Mouse (Mus musculus) lung, postnatal 4 days (tissue): Measurements from ENCODE around the gene Nop2.

Experiments used
- DNase-seq, 2 experiments: peaks; one replicate each; pipeline ENCODE4 v3.0.0; 2021

Gene Nop2

DNA sequence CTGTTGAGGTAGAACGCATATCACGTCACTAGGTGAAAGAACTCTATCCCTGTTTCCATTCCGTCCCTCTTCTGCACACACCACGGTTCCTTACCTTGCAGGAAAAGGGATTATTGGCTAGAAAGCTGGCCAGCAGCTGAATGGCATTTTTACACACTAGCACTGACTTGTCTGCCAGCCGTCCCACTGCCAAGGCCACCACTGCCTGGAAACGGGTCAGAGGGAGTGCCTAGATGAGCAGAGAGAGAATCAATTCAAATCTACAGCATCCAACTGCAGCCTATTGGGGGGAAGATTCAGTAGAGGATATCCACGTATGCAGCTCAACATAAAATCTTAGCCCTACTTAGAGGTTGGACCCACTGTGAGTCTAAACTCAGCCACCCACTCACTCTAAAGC is 47.9 kb downstream of the Nop2 start:
- DNase-seq = no peak

DNA sequence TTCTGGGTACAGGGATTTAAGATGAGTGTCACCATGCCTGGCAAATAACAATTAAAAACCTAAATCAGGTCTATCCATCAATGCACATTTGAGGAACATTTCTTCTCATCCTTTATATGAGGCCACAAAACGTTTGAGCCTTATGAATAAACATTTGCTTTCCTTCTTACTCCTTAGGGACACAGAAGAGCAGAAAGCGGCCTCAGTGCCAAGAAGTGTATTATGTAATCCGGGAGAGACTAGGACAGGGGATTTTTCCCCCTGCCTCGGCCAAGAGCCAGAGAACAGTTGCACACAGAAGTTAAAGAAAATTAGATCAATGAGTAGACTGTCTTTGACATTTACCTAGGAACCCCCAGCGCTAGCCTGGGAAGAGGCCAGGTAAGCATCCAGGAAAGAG is 50.4 kb downstream of the Nop2 start:
- no peak for DNase-seq

DNA sequence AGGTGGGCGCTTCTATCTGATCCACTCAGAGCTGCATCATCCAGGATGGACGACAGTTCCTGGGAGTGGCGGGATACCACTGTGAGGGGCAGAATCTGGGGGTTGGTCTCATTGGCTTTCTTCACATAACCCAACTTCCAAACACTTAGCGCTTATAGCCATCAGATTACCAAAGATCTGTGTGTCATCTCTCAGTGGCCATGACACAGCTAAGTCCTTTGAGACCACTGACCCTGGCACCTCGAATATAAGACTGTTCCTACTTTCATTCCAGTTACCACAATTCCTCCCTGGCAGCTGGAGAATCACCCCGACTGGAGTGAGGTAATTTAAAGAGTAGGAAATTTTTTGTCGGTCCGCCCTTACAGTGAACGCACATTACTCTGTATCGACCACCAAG is 54.5 kb downstream of the Nop2 start:
- DNase-seq = no peak

DNA sequence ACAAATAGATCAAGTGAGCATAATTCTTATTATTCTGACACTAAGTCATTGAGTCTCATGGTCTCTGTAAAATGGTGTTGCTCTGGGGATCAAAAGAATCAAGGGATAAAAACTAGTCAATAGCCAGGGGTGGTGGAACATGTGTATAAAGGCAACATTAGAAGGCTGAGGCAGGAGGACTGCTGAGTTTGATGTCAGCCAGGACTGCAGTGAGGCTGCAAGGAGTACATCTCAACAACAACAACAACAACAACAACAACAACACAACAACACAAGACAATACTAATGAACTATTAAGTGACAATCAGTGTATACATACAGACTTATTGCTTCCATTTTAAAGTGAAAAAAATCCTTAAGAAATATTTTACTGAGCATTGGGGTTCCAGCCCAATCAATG is 59.1 kb downstream of the Nop2 start:
- DNase-seq = no peak

DNA sequence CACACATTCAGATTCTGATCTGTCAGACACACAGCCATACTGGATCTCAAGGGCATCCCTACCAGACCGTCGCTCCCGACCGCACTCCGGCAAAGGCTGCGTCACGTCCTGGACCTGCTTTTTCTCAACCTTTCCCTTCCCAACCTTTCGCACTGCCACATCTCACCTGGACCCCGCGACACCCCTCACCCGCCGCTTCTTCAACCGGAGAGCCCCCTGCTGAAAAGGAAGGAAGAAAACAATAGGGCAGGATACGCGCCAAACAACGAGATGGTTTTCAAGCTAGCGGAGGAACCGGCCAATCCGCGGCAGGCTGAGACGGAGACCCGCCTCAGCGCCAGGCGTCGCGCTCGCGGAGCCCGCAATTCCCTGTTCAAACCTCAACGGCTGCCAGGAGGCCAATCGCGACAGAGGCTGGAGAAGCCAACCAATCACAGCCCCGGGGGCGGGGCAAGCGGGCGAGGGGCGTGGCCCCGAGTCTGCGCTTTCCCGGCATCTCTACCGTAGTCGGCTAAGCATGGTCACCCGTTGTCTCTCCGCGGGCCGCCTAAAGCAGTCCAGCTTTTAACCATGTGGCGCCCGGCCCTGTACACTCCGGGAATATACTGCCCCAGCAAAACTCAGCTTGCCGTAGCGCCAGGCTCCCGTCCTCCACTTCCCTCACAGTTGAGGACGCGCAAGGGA is 59.8 kb downstream of the Nop2 start, which contains the start of the genes Ncapd2 and Mrpl51:
Ncapd2 (minus strand) TSS at position 370 of the 684 bp plus-strand sequence.
Mrpl51 (plus strand) TSS at position 470 of the 684 bp plus-strand sequence.
- DNase-seq = peak; percentile 98

DNA sequence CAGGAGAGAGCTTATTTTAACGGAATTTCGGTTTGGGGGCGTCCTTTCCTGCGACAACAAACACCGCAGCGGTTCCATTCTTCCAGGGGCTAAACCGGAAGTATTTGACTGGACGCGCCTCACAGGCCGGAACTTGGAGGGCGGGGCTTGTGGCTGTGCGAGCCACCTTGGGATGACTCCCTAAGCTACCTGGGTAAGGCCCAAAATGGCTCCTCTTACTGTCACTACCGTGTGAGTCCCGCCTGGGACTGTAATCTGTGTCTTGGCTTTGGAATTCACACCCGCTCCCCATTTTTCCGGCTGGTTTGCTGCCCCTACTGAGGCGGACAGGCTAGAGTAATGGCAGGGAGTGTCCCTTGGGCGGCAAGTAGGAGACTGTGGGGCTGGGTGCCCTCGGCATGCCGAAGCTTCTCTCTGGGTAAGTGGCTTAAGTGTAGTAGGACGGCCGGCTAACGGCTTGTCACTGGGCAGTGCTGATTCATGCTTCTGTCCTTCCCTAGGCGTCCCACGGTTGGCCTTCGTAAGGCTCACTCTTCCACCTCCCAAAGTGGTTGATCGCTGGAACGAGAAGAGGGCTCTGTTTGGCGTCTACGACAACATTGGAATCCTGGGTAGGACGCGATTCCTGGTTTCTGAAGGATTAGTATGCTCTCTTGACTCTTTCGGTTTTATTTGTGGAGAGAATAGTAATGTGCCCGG is 60.5 kb downstream of the Nop2 start:
- peak; percentile 94 to 95 for DNase-seq

DNA sequence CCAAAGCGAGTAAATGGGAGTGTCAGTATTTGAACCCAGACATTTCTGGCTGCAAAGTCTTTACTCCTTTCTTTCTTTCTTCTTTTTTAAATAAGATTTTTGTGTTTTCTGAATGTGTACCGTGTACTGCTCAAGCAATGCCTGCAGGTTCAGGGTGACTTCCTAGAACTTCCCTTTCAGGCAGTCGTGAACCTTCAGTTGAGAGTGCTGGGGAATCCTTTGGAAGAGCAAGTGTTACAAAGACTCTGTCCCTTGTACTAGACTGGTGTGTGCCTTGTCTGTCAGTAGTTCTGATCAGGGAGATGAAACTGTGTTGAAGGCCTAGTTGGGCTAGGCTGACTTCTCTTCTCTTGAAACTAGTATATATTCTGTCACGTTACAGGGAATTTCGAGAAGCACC is 61.1 kb downstream of the Nop2 start:
- no peak for DNase-seq

DNA sequence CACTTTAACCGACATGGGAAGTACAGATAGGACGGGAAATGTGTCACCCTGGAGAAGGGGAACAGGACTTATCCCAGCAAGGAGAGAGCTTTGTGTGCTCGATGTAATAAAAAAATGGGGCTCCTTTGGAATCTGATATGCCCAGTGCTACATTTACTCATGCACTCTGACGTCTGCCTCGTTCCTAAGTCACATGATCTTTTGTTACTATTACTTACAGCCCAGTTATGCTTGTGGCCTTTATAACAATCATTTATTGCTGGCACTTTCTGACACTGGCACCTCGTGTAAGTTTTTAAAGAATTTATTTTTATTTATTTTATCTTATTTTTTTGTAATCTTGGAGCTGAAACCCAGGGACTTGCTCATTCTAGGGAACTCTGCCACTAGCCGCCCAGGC is 61.7 kb downstream of the Nop2 start:
- no peak for DNase-seq
